Mouse (Mus musculus) megakaryocyte-erythroid progenitor cell, adult 5-6 weeks (primary cell): ENCODE measurements around the gene Gm49322. TPM values are rescaled to one million over a fixed set of nuclear protein-coding genes. Genes with fewer than 3 reads are reported as not detected.
"Not testable (repeated sequence)": the region's sequence is repeated elsewhere in the genome, so short reads cannot be mapped to it uniquely, and the experiment has no call there.

Source experiments
- ATAC-seq: replicated peaks from 2 replicates; pipeline ENCODE4 v1.8.0; 2016; ENCODE audit warnings: mild to moderate bottlenecking, inconsistent platforms; ENCODE audit not compliant: severe bottlenecking, poor library complexity, low FRiP score, low TSS enrichment
- total RNA-seq, 2 experiments: library from RNA; stranded (forward) in 1 of 2; stranded (reverse) in 1 of 2; fragments of 200-1000, 215-1000 nt in 1 of 2; fragments of >200 nt in 1 of 2; fragmentation: Nextera tagmentation in 1 of 2; gene quantifications; 2 replicates each; pipeline ENCODE4 v1.2.3; 2014 to 2017

Gene Gm49322
- total RNA-seq (2014; fragmentation: Nextera tagmentation) (0.68 and 1.6 TPM in 2 replicates), total RNA-seq (2017) (0.08 and 0.42 TPM in 2 replicates)

GRCm38 (mm10) chr10:80605721-80606120 lies at the start of gene Gm49322:
Gene Gm49322 (plus strand): TSS chr10:80606021.
- not testable (repeated sequence) for ATAC-seq

DNA sequence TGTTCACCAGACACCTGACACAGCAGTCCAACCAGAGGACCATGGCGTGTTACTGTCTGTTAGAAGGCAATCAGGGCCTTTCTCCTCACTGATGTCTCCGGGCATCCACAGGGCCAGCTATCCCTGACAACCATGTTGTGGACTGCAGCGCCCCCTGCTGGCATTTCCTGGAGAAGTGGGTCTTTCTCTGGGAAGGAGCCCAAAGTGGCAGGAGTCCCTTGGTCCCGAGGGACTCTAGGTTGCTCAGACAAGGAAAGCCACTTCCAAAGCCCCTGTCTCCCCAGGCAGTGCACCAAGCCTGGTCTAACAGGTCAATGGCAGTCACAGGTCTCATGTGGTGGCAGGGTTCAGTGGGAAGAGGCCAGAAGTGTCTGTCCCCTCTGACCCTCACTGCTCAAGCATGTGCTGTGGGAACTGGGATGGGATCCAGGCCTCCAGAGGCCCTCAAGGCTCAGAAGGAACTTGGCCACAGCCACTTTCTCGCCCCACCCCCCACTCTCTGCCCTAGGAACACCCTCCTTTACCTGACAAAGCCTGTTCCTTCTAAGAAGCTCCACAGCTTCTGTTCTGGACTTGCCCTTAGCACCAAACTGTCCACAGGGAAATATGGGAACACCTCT lies 48.4 kb upstream of the Gm49322 start:
- 0 out of 2 replicates have a peak, but pooled peaks have one; percentile 18 for ATAC-seq

DNA sequence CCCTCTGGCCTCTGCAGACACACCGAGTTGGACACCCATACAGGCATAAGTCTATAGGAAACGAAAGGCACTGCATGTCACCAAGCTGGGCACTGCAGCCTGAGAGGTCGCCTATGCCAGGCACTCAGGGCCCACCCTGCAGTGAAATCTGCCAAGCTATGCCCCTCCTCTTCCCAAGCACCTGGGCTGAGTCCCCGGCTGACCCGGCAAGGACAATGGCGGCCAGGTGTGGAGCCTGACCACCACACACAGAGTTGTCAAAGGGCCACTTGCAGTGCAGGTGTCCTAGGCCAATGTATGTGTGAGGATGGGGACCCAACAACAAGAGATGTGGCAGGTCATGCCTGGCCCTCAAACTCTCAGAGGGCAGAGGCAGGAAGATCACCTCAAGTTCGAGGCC lies 46.4 kb upstream of the Gm49322 start:
- ATAC-seq: no peak

GRCm38 (mm10) chr10:80560621-80561020 lies 45.2 kb upstream of the Gm49322 start:
- no peak for ATAC-seq

- ATAC-seq: peak; percentile 79
These were observed 44.5 kb upstream of the Gm49322 start, which contains the start of gene Rexo1 for GRCm38 (mm10) chr10:80561116-80561944. Gene Rexo1 (minus strand): TSS chr10:80561560.

- peak; percentile 54; the same call in 1 of the 2 replicates for ATAC-seq
These were observed 39.3 kb upstream of the Gm49322 start for GRCm38 (mm10) chr10:80566375-80567092.

DNA sequence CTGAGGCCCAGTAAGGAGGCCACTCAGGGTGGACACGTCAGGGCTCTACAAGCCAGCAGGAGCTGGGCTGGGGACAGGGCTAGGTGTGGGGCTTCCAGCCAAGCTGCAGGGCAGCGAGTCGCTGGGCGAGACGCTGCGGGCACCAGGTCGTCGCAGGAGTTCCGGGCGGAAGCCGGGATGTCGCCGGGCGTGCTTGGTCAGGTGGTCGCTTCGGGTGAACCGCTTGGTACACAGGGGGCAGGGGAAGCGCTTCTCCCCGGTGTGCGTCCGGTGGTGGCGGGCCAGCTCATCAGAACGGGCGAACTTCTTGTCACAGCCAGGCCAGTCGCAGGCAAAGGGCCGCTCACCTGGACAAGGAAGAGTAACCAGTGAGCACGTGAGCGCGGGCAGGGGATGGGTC lies 36.9 kb upstream of the Gm49322 start:
- ATAC-seq: no peak

- peak; percentile 60 for ATAC-seq
These were observed 36.2 kb upstream of the Gm49322 start for GRCm38 (mm10) chr10:80569664-80570066.

GRCm38 (mm10) chr10:80570419-80570818 lies 35.4 kb upstream of the Gm49322 start:
- ATAC-seq: no peak

DNA sequence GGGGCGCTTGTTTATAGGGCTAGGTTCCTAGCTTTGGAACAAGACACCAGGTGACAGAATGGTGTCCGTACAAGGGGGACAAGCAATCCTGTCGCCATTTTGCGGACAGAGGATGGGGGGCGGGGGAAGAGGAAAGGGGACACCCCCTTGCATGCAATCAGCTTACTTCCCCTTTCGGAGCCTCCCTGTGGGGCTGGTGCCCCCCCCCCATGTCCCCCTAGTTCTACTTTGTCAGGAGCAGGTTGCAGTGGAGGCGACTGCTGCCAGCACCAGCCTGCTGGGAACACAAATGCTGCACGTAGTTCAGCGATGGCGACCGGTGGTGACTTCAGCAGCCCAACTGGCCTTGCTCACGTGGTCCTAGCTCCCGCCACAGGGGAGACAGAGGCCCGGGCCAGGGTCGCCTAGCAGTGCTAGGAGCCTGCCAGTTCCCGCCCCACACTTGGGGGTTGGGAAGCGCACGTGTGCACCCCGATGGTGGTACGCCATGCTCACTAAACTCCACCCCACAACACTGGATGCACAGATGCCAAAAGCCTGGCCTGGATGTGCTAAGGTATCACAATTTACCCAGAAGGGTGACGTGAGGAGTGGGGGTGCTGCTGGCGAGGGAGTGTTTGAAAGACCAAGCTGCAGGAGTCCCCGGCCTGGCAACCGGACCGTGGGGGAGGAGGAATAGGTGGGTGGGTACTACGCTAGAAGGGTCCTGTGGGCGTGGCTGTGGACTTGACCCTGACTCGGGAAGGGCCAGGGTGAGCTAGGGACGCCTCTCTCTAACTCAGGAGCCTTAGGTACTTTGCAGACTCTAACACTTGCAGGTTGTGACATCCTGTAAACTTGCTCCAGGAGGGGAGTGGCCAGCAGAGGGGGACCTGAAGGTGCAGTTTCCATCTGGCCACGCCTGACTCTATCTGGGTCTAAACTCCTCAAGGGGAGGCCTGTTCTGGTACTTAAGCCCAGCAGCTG lies 34.7 kb upstream of the Gm49322 start:
- peak; percentile 13 for ATAC-seq

DNA sequence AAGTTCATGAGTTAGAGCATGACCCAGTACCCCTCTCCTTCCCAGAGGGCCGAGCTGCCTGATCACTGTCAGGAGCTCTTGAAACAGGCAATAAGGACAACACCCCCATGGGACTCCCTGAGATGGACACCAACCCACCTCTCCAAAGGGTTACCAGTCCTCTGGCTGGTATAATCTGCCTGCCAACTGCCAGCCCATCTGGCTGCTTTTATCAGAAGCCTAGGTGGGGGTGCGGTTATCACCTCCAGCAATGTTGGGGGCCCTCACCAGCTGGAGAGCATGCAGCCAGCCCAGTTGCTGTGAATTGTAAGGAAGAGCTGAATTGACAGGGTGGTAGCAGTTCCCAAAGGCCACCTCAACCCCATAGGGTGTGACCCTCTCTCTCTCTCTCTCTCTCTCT lies 33.3 kb upstream of the Gm49322 start:
- ATAC-seq: peak; percentile 44

DNA sequence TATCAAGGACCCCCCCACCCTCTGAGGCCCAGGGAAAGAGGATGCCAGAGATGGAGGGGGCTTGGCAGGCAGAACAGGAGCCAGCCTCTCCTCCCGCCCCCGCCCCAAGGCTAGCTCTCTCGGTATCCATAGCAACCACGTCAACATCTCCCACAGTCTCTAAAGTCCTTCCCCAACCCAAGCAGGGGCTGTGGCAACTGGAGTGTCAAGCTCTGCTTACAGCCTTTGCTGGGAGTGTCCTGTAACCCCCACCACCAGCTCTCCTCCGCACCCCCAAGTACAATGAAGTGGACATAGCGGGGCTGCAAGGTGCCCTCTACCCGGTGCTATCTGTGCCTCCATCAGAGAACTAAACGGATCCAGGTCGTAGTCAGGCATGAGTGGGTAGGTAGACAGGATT lies 31.9 kb upstream of the Gm49322 start:
- ATAC-seq: no peak

- no peak for ATAC-seq
These were observed 30.9 kb upstream of the Gm49322 start for GRCm38 (mm10) chr10:80574896-80575295.

GRCm38 (mm10) chr10:80575925-80576324 lies 29.9 kb upstream of the Gm49322 start:
- no peak for ATAC-seq

DNA sequence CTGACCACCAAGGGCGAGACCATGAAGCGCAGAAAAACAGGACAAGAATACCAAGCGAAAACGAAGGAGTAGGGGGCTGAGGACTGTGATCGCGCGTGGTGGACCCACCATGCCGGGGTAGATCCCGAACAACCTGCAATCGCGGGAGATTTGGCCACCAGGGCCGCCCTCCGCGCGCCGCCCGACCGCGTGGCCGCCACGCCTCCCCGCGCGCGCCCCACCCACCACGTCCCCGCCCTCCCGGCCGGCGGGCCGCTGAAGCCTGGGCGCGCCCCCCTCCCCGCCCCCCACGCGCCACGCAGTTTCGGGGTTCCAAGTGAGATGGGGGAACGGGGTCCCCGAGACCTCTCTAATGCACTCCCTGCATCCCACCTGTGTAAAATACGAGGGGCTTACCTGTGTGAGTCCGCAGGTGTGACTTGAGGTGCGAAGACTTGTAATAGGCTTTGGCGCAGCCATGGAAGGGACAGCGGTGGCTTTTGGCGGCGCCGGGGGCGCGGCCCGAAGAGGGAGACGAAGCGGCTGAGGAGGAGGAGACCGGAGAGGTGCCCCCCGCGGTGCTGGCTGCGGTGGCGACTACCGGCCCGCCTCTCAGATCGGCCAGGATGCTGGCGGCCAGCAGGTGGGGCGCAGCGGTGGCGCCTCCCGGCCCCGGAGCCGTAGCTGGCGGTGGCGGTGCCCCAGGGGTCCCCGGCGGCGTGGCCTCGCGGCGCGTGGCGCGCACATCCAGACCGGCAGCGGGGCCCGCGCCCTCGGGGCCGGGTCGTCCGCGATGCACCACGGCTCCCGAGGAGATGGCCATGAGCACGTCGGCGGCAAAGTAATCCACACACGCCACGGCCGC lies 29.2 kb upstream of the Gm49322 start:
- no peak for ATAC-seq

DNA sequence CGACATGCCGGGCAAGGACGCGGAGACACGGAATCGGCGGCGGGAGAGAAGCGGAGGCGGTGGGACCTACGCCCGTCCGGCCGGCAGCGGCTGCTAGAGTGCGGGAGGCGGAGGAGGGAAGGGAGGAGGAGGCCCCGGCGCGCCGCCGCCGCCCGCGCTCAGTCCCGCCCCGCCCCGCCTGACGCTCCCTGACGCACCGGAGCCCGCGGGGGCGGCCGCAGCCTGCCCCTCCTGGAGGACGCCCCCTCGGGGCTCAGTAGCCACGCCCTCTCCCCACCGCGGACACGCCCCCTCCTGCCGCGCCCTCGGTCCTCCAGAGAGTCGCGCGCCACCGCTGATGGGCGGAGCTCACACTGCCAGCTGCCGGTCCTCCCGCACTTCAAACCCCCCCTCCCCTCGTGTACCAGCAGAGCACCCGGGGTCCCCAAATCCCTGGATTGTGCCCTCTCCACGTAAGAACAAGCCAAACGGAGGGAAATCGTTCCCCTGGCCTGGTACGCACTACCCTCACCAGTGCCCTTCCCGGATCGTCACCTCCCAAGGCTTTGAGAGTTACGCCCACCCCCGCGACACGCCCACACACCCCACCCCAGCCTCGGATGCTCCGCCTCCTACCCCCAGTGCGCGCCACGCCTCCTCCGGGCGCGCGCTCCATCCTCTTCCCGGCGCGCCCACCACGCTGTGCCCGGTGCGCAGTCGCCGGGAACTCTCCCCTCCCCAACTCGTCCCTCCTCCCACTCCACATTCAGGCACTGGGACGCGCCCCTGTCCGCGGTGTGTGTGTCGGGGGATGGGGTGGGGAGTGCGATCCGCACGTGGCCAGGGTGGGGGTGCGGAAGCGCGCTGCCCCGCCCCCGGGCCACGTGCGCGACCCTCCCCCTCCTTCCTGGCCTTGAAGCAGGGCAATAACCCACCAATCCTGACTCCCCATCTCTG lies 28.4 kb upstream of the Gm49322 start, which contains the start of gene Klf16:
Klf16 (minus strand) TSS at position 127 of the 936 bp plus-strand sequence.
- peak; percentile 49 for ATAC-seq
